Mouse (Mus musculus): ENCODE data around the gene Hist2h2bb. TPM values are rescaled to one million over a fixed set of nuclear protein-coding genes. Genes with fewer than 3 reads are reported as not detected.
A peak's percentile ranks its signal among the peaks of the same experiment; 100 is the strongest.
"Not testable (repeated sequence)": the region's sequence is repeated elsewhere in the genome, so short reads cannot be mapped to it uniquely, and the experiment has no call there.

Gene Hist2h2bb
- polyA plus RNA-seq, 1 experiment from 2014 or later: 7.7 TPM

GRCm38 (mm10) chr3:96234914-96235313 is 34.6 kb upstream of the Hist2h2bb start:
- Histone ChIP-seq H3K4me1 (peaks cover 14% of the 10 kb centered on the region; the same call in 1 of the 2 replicates), H3K9me3 (no peaks in the 10 kb centered on the region), H3K4me3 (no peak overlapping the region), H3K36me3 (no peaks in the 10 kb centered on the region), H3K27ac (no peak overlapping the region), H3K27me3 (ENCODE audit: insufficient read depth, poor library complexity, severe bottlenecking) (no peaks in the 10 kb centered on the region)
- WGBS: 74% methylated on average over 2 of the region's 2 CpGs
- no peak for DNase-seq (ENCODE audit: low spot score)

- Histone ChIP-seq H3K4me1 (peaks cover 17% of the 10 kb centered on the region; the same call in 1 of the 2 replicates), H3K4me3 (no peak overlapping the region), H3K27me3 (ENCODE audit: insufficient read depth, poor library complexity, severe bottlenecking) (no peaks in the 10 kb centered on the region), H3K36me3 (no peaks in the 10 kb centered on the region), H3K27ac (no peak overlapping the region), H3K9me3 (no peaks in the 10 kb centered on the region)
- 47% methylated on average over 3 of the region's 3 CpGs for WGBS
- no peak for DNase-seq (ENCODE audit: low spot score)
Measured at GRCm38 (mm10) chr3:96235836-96236235, 33.7 kb upstream of the Hist2h2bb start.

DNA sequence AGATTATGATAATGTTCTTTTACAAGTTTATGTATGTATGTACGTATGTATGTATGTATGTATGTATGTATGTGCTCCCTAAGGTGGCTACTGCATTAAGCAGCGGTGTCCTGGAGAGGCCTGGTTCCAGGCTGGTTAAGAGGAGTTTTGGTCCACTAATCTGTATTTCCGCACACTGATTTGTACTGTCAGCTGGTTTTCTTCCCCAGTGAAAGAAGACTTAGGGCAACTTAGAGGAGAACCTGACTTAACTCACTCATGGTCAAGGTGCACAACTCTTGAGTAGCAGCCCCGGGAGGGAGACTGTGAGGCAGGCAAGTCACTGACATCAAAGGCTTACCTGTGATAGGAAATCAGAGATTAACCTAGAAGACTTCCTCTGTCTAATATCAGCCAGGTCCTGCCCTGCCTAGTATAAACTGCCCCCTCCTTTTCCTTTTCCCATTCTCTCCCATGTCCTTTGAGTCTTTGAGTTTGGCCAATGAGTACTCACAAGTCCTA is 32.7 kb upstream of the Hist2h2bb start:
- Histone ChIP-seq H3K4me3 (peak overlapping the region; percentile 64), H3K4me1 (peaks cover 15% of the 10 kb centered on the region; the same call in 1 of the 2 replicates), H3K27me3 (ENCODE audit: insufficient read depth, poor library complexity, severe bottlenecking) (no peaks in the 10 kb centered on the region), H3K9me3 (no peaks in the 10 kb centered on the region), H3K36me3 (no peaks in the 10 kb centered on the region), H3K27ac (peak overlapping the region; percentile 84; the same call in 1 of the 2 replicates)
- peak; percentile 77 for DNase-seq (ENCODE audit: low spot score)
- WGBS: 77% methylated on average over 4 of the region's 4 CpGs

DNA sequence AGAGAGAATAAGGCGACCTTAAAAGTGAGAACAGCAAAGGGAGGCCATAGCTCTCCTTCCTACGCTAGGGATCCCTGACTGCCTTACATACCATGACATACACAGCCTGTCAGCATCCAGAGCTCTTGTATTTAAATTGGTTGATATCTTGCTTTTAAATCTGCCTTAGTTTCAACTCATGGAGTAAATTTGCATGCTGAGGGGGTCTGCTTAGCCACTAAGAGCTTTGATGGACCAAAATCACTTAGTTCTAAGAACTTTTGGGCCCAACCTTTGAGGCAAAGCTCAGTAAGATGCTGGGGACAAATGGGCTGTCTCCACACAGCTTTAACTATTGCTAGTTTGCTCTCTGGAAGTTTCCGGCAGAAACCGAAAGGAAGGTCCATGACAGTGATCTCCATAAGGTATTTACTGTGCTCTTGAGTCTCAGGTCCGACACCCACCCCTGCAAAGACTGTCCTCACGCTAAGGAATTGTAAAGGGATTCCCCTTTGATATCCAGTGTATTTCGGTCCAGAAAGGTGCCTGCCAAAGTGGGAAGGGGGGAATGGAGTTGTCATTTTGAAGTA is 32.1 kb upstream of the Hist2h2bb start:
- 28% methylated on average over 7 of the region's 7 CpGs for WGBS
- Histone ChIP-seq H3K9me3 (no peaks in the 10 kb centered on the region), H3K4me1 (peaks cover 15% of the 10 kb centered on the region; the same call in 1 of the 2 replicates), H3K36me3 (no peaks in the 10 kb centered on the region), H3K4me3 (peak overlapping the region; percentile 64), H3K27ac (peak overlapping the region; percentile 84), H3K27me3 (ENCODE audit: insufficient read depth, poor library complexity, severe bottlenecking) (no peaks in the 10 kb centered on the region)
- DNase-seq (ENCODE audit: low spot score): no peak

DNA sequence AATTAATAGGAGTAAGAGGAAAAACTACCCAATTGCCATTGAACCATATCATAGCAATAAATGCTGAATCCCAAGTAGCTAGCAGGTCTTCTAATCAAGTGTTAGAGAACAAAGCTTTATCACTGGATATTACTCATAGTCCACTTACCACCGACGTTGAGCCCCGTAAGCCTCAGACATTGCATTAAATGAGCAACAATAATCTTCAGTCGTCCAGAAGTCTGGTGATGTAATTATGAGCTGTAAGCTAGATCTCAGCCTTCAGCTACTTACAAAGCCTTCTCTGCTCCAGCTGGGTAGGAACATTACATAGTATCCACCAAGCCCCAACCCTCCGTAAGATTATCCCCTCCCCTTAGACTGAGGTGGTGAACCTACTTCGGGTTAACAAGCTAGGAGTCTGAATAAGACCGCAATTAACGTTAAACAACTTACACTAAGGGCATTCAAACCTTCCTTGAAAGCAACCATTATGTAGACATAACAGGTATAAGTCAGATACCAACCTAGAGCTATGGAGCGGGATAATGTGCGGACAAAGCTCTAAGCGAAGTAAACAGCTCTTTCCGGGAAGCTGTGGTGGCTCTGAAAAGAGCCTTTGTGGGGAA is 31.5 kb upstream of the Hist2h2bb start:
- 2% methylated on average over 12 of the region's 12 CpGs for WGBS
- Histone ChIP-seq H3K4me1 (peaks cover 15% of the 10 kb centered on the region; the same call in 1 of the 2 replicates), H3K4me3 (peak overlapping the region; percentile 64), H3K9me3 (no peaks in the 10 kb centered on the region), H3K27ac (peak overlapping the region; percentile 84), H3K27me3 (ENCODE audit: insufficient read depth, poor library complexity, severe bottlenecking) (no peaks in the 10 kb centered on the region), H3K36me3 (no peaks in the 10 kb centered on the region)
- no peak for DNase-seq (ENCODE audit: low spot score)

DNA sequence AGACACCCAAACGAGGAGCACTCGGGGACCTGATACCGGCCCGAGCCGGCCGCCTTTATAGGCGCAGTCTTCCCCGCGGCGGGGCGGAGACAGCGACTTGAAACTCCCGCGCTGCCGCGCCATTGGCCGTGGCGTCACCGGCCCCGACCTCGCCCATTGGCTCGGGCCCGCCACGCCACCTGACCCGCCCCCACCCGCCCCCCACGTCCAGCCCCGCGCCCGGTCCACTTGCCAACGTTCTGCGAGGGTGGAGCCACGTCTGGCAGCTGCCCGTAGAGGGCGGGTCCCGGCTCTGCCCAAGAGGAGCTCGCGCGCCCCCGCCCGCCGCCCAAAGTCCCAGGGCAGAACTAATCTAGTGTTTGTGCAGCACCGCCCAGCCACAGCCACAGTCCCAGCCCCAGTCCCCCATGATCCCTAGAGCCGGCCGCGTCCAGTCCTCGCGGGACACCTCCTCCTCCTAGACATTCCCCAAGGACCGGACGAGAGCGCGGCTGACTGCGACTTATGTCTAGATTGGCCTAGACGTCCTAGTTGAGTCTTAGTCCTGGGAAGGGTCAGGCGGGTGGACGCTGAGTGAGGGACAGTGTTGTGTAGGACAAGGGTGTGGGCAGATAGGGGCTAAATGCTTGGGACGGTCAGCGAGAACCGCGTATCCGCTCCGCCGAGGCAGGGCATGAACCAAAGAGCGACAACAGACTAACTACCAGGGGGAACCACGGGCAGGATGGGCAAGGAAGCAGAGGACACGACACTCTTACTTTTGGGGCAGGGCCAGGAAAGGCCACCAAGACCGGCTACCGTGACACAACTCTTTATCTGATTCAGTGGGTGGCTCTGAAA is 30.4 kb upstream of the Hist2h2bb start, which contains the start of gene Hist2h3c2:
Gene Hist2h3c2 (minus strand): TSS at position 174 of the 840 bp plus-strand sequence.
- not testable (repeated sequence) for H3K9me3 ChIP-seq; DNase-seq (ENCODE audit: low spot score); H3K36me3 ChIP-seq; H3K27me3 ChIP-seq (ENCODE audit: insufficient read depth, poor library complexity, severe bottlenecking)
- under 1% methylated on average over 11 of the region's 68 CpGs for WGBS
- Histone ChIP-seq H3K4me1 (peaks cover 21% of the 10 kb centered on the region), H3K27ac (peak within 1 kb of the TSS; percentile 84), H3K4me3 (peak within 1 kb of the TSS; percentile 64)

- not testable (repeated sequence) for H3K36me3 ChIP-seq
- 4% methylated on average over 31 of the region's 85 CpGs for WGBS
Measured at GRCm38 (mm10) chr3:96239949-96240798, 29.4 kb upstream of the Hist2h2bb start, which contains the start of gene Hist2h2aa2. Gene Hist2h2aa2 (minus strand): TSS chr3:96240276.

DNA sequence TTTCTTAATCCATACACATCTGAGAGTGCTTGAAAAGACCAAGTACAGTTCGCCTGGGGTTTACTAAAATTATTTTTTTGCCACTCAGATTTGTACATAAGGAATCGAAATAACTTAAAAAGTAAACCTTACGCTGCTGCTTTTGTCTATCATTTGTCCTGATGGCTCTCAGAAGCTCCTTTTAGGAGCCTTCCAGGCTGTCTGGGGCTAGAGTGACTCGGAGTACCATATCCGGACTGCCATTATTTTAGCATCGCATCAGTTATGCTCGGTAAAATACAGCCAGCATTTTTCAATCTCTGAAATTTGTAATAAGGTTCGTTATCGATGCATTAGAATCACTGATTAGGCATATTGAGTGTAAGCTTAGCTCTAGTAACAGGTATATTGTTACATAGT is 28.8 kb upstream of the Hist2h2bb start:
- Histone ChIP-seq H3K4me3 (peak overlapping the region; percentile 31), H3K4me1 (peaks cover 27% of the 10 kb centered on the region), H3K27me3 (ENCODE audit: insufficient read depth, poor library complexity, severe bottlenecking) (no peaks in the 10 kb centered on the region), H3K36me3 (no peaks in the 10 kb centered on the region), H3K9me3 (no peaks in the 10 kb centered on the region), H3K27ac (peak overlapping the region; percentile 82)
- DNase-seq (ENCODE audit: low spot score): no peak
- WGBS: 83% methylated on average over 9 of the region's 9 CpGs

More at GRCm38 (mm10) chr3:96239949-96240798, 29.4 kb upstream of the Hist2h2bb start, which contains the start of gene Hist2h2aa2:
- not testable (repeated sequence) for H3K9me3 ChIP-seq; H3K27me3 ChIP-seq (ENCODE audit: insufficient read depth, poor library complexity, severe bottlenecking)
- peak within 1 kb of the TSS; percentile 41 for H3K4me3 ChIP-seq
- peak; percentile 88 for DNase-seq (ENCODE audit: low spot score)
- H3K27ac ChIP-seq: peak within 1 kb of the TSS; percentile 82
- H3K4me1 ChIP-seq: peaks cover 27% of the 10 kb centered on the region

DNA sequence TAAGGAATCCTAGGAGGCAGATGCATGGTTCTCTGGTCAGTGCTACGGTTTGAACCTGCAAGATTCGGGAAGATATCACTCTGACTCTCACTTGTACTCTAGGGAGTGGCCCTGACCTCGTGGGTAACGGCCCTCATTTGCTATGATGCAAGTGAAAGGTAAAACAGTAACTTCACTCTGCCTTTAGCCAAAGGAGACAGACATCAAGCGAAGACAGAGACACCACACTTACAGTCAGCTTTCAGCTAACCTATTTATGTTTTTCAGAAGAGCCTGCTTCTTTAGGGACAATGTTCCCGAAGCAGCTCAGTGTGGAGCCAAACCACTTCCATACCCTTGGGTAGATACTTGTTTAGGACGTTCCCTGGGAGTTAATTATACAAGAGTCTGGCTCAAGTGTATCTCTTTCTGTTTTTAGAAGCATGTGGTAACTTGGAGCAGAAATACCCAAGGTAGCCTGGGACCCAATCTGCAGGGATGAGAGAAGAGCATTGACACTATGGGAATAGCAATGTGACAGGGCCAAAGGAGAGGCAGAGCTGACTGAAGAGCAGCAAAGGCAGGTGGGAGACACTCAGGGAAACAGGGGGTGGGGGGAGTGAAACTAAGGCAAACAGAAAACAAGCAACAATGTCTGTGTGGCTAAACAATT is 25.5 kb upstream of the Hist2h2bb start:
- H3K27me3 ChIP-seq (ENCODE audit: insufficient read depth, poor library complexity, severe bottlenecking): no peaks in the 10 kb centered on the region
- H3K4me3 ChIP-seq: peak overlapping the region; percentile 59
- peaks cover 35% of the 10 kb centered on the region for H3K4me1 ChIP-seq
- WGBS: 73% methylated on average over 7 of the region's 7 CpGs
- H3K36me3 ChIP-seq: no peaks in the 10 kb centered on the region
- H3K9me3 ChIP-seq: no peaks in the 10 kb centered on the region
- no peak for DNase-seq (ENCODE audit: low spot score)
- H3K27ac ChIP-seq: peak overlapping the region; percentile 95

DNA sequence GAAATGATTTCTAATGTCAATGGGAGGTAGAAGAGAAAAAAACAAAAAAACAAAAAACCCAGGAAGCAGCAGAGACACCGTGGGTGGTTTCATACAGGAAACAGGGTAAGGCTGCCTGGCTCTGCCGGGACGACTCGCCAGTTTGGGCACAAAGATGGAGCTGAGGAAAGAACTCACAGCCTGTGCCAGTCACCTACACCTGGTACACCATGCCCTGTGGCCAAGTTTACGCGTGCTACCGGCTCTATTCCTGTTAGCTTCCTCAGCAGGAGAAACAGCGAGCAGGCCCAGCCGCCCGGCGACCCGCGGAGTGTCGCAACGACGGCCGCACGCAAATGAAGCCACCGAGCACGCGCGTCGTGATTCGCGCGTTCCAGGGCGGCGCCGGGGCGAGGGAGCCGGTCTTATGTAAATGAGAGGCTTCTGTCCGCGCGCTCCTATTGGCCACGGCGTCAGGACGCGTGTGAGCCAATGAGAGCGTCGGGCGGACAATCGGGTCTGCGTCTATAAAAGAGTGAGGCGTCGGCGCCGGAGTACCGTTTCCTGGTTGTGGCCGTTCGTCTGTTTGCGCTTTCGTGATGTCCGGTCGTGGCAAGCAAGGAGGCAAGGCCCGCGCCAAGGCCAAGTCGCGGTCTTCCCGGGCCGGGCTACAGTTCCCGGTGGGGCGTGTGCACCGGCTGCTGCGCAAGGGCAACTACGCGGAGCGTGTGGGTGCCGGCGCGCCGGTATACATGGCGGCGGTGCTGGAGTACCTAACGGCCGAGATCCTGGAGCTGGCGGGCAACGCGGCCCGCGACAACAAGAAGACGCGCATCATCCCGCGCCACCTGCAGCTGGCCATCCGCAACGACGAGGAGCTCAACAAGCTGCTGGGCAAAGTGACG is 24.3 kb upstream of the Hist2h2bb start, which contains the start of gene Hist2h2aa1:
Gene Hist2h2aa1 (plus strand): TSS at position 495 of the 884 bp plus-strand sequence.
- not testable (repeated sequence) for H3K27me3 ChIP-seq (ENCODE audit: insufficient read depth, poor library complexity, severe bottlenecking); H3K9me3 ChIP-seq; H3K36me3 ChIP-seq
- Histone ChIP-seq H3K27ac (peak within 1 kb of the TSS; percentile 95), H3K4me1 (peaks cover 37% of the 10 kb centered on the region), H3K4me3 (peak within 1 kb of the TSS; percentile 59)
- under 1% methylated on average over 43 of the region's 88 CpGs for WGBS
- peak; percentile 93 for DNase-seq (ENCODE audit: low spot score)

DNA sequence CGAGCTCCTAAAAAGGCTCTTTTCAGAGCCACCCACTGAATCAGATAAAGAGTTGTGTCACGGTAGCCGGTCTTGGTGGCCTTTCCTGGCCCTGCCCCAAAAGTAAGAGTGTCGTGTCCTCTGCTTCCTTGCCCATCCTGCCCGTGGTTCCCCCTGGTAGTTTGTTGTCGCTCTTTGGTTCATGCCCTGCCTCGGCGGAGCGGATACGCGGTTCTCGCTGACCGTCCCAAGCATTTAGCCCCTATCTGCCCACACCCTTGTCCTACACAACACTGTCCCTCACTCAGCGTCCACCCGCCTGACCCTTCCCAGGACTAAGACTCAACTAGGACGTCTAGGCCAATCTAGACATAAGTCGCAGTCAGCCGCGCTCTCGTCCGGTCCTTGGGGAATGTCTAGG is 23.5 kb upstream of the Hist2h2bb start:
- Histone ChIP-seq H3K4me1 (peaks cover 39% of the 10 kb centered on the region), H3K4me3 (peak overlapping the region; percentile 35; the same call in 1 of the 2 replicates), H3K27ac (peak overlapping the region; percentile 72; the same call in 1 of the 2 replicates)
- H3K36me3 ChIP-seq; H3K9me3 ChIP-seq; H3K27me3 ChIP-seq (ENCODE audit: insufficient read depth, poor library complexity, severe bottlenecking); DNase-seq (ENCODE audit: low spot score): not testable (repeated sequence)
- WGBS: under 1% methylated on average over 10 of the region's 21 CpGs

Data from heart, embryonic 10.5 days (tissue).